Mouse (Mus musculus) right cerebral cortex, postnatal 25 days (tissue): Measurements from ENCODE around the gene C5ar2.

ENCODE experiments used
- DNase-seq: peaks from one replicate; pipeline ENCODE4 v3.0.0; 2022

The C5ar2 gene

GRCm38 (mm10) chr7:16196616-16197015 lies 47.3 kb downstream of the C5ar2 start:
- DNase-seq = no peak

GRCm38 (mm10) chr7:16193702-16194101 lies 50.3 kb downstream of the C5ar2 start:
- no peak for DNase-seq

- peak; percentile 66 for DNase-seq
Observed at GRCm38 (mm10) chr7:16192315-16192714, 51.6 kb downstream of the C5ar2 start.

GRCm38 (mm10) chr7:16187494-16187893 lies 56.5 kb downstream of the C5ar2 start:
- DNase-seq = no peak
